Mouse (Mus musculus) CH12.LX (cell line): ENCODE data around the gene Cyp2c40. TPM values are rescaled to one million over a fixed set of nuclear protein-coding genes. Genes with fewer than 3 reads are reported as not detected.

Experiments used
- polyA plus RNA-seq: library from polyadenylated mRNA; unstranded; fragments of >175 nt; gene quantifications from 2 replicates; pipeline ENCODE4 v1.2.1, GENCODE M21; 2012; ENCODE audit warnings: low read depth; ENCODE audit not compliant: insufficient read length
- total RNA-seq, 2 experiments: library from RNA; depleted of rRNA; stranded (reverse); fragments of 300-350 nt in 1 of 2; fragments of >200 nt in 1 of 2; gene quantifications; 2 replicates each; pipeline ENCODE4 v1.2.3; 2012 to 2014

The Cyp2c40 gene
- total and polyA plus RNA-seq, 3 experiments = not detected

Other genes with a start within 250 kb of the Cyp2c40 start
- gene Cyp2c67, start 163.8 kb downstream of the Cyp2c40 start, total RNA-seq (2012; rRNA removed) = not detected in 2 replicates
- not detected in 2 replicates for gene Cyp2c67, start 163.8 kb downstream of the Cyp2c40 start, total RNA-seq (2014; rRNA removed)
- gene Cyp2c67, start 163.8 kb downstream of the Cyp2c40 start, polyA plus RNA-seq = not detected in 2 replicates
- not detected in 2 replicates for gene Cyp2c68, start 71.8 kb downstream of the Cyp2c40 start, total RNA-seq (2012; rRNA removed)
- 0.14 and 0.16 TPM in 2 replicates for gene Cyp2c68, start 71.8 kb downstream of the Cyp2c40 start, total RNA-seq (2014; rRNA removed)
- gene Cyp2c68, start 71.8 kb downstream of the Cyp2c40 start, polyA plus RNA-seq = 0.23 TPM in 1 of 2 replicates, not detected in the other
- gene Cyp2c69, start 74.0 kb upstream of the Cyp2c40 start, total RNA-seq (2012; rRNA removed) = not detected in 2 replicates
- gene Cyp2c69, start 74.0 kb upstream of the Cyp2c40 start, total RNA-seq (2014; rRNA removed) = not detected in 2 replicates
- gene Cyp2c69, start 74.0 kb upstream of the Cyp2c40 start, polyA plus RNA-seq = not detected in 2 replicates
- not detected in 2 replicates for gene Cyp2c37, start 179.6 kb upstream of the Cyp2c40 start, total RNA-seq (2012; rRNA removed)
- not detected in 2 replicates for gene Cyp2c37, start 179.6 kb upstream of the Cyp2c40 start, total RNA-seq (2014; rRNA removed)
- not detected in 2 replicates for gene Cyp2c37, start 179.6 kb upstream of the Cyp2c40 start, polyA plus RNA-seq